Mouse (Mus musculus): ENCODE data around the gene Kcnk4. TPM values are rescaled to one million over a fixed set of nuclear protein-coding genes. Genes with fewer than 3 reads are reported as not detected.
A peak's percentile ranks its signal among the peaks of the same experiment; 100 is the strongest.

Gene Kcnk4
- polyA plus RNA-seq, 1 experiment from 2014 or later, result 0.35 TPM

GRCm38 (mm10) chr19:6936299-6936698 lies 2.0 kb upstream of the Kcnk4 start:
- H3K27me3 ChIP-seq (ENCODE audit: control insufficient read depth, insufficient read depth, low read length), result peaks cover 39% of the 10 kb centered on the region

GRCm38 (mm10) chr19:6933436-6934194 lies 700 bp downstream of the Kcnk4 start:
- WGBS, result 5% methylated on average over 58 of the region's 58 CpGs
- peak overlapping the region; percentile 30; the same call in 1 of the 2 replicates for H3K9ac ChIP-seq (replicated peaks; ENCODE audit: low read depth, low read length)
- H3K27me3 ChIP-seq (ENCODE audit: control insufficient read depth, insufficient read depth, low read length), result peaks cover 39% of the 10 kb centered on the region
- no peak overlapping the region for H3K27ac ChIP-seq (ENCODE audit: low read length)
- H3K4me1 ChIP-seq (ENCODE audit: control insufficient read depth, insufficient read depth, low read length), result peaks cover 10% of the 10 kb centered on the region; the same call in 1 of the 2 replicates
- H3K4me3 ChIP-seq (ENCODE audit: low read depth, low read length), result peak overlapping the region; percentile 42
- ATAC-seq (ENCODE audit: insufficient number of reproducible peaks, insufficient read depth, low FRiP score, low read depth), result no peak
- peak overlapping the region; percentile 83 for H3K4me2 ChIP-seq (replicated peaks; ENCODE audit: low read depth, low read length)
- H3K36me3 ChIP-seq (ENCODE audit: control insufficient read depth, insufficient read depth, low read length), result no peaks in the 10 kb centered on the region
- no peaks in the 10 kb centered on the region for H3K9me3 ChIP-seq (ENCODE audit: control insufficient read depth, low read depth, low read length)

More at GRCm38 (mm10) chr19:6936299-6936698, 2.0 kb upstream of the Kcnk4 start:
- no peak overlapping the region for H3K4me2 ChIP-seq (replicated peaks; ENCODE audit: low read depth, low read length)
- H3K36me3 ChIP-seq (ENCODE audit: control insufficient read depth, insufficient read depth, low read length), result no peaks in the 10 kb centered on the region
- no peak for ATAC-seq (ENCODE audit: insufficient number of reproducible peaks, insufficient read depth, low FRiP score, low read depth)
- no peak overlapping the region for H3K27ac ChIP-seq (ENCODE audit: low read length)
- 25% methylated on average over 3 of the region's 3 CpGs for whole genome bisulfite sequencing
- no peak overlapping the region for H3K4me3 ChIP-seq (ENCODE audit: low read depth, low read length)
- H3K9ac ChIP-seq (replicated peaks; ENCODE audit: low read depth, low read length), result no peak overlapping the region
- no peaks in the 10 kb centered on the region for H3K9me3 ChIP-seq (ENCODE audit: control insufficient read depth, low read depth, low read length)
- peaks cover 18% of the 10 kb centered on the region; the same call in 1 of the 2 replicates for H3K4me1 ChIP-seq (ENCODE audit: control insufficient read depth, insufficient read depth, low read length)

- no peak overlapping the region for H3K4me3 ChIP-seq (ENCODE audit: low read depth, low read length)
- H3K9me3 ChIP-seq (ENCODE audit: control insufficient read depth, low read depth, low read length), result no peaks in the 10 kb centered on the region
- no peak for ATAC-seq (ENCODE audit: insufficient number of reproducible peaks, insufficient read depth, low FRiP score, low read depth)
- H3K36me3 ChIP-seq (ENCODE audit: control insufficient read depth, insufficient read depth, low read length), result no peaks in the 10 kb centered on the region
- H3K27ac ChIP-seq (ENCODE audit: low read length), result no peak overlapping the region
- 0 out of 2 replicates have a peak overlapping the region, but pooled peaks have one; percentile 83 for H3K4me2 ChIP-seq (replicated peaks; ENCODE audit: low read depth, low read length)
- H3K27me3 ChIP-seq (ENCODE audit: control insufficient read depth, insufficient read depth, low read length), result peaks cover 39% of the 10 kb centered on the region
- H3K4me1 ChIP-seq (ENCODE audit: control insufficient read depth, insufficient read depth, low read length), result peaks cover 10% of the 10 kb centered on the region; the same call in 1 of the 2 replicates
- no peak overlapping the region for H3K9ac ChIP-seq (replicated peaks; ENCODE audit: low read depth, low read length)
- WGBS, result 30% methylated on average over 4 of the region's 4 CpGs
These were observed 1.2 kb downstream of the Kcnk4 start for GRCm38 (mm10) chr19:6933102-6933435.

GRCm38 (mm10) chr19:6932018-6932417 lies 2.3 kb downstream of the Kcnk4 start:
- Histone ChIP-seq H3K36me3 (ENCODE audit: control insufficient read depth, insufficient read depth, low read length) (no peaks in the 10 kb centered on the region), H3K9me3 (ENCODE audit: control insufficient read depth, low read depth, low read length) (no peaks in the 10 kb centered on the region), H3K9ac (replicated peaks; ENCODE audit: low read depth, low read length) (no peak overlapping the region), H3K27ac (ENCODE audit: low read length) (no peak overlapping the region), H3K27me3 (ENCODE audit: control insufficient read depth, insufficient read depth, low read length) (peaks cover 44% of the 10 kb centered on the region), H3K4me3 (ENCODE audit: low read depth, low read length) (no peak overlapping the region), H3K4me1 (ENCODE audit: control insufficient read depth, insufficient read depth, low read length) (peaks cover 10% of the 10 kb centered on the region; the same call in 1 of the 2 replicates), H3K4me2 (replicated peaks; ENCODE audit: low read depth, low read length) (no peak overlapping the region)
- WGBS, result 44% methylated on average over 1 of the region's 1 CpGs
- no peak for ATAC-seq (ENCODE audit: insufficient number of reproducible peaks, insufficient read depth, low FRiP score, low read depth)

GRCm38 (mm10) chr19:6931002-6931401 lies 3.3 kb downstream of the Kcnk4 start:
- no peak for ATAC-seq (ENCODE audit: insufficient number of reproducible peaks, insufficient read depth, low FRiP score, low read depth)
- no peak overlapping the region for H3K4me3 ChIP-seq (ENCODE audit: low read depth, low read length)
- peaks cover 10% of the 10 kb centered on the region for H3K4me1 ChIP-seq (ENCODE audit: control insufficient read depth, insufficient read depth, low read length)
- WGBS, result 6% methylated on average over 2 of the region's 2 CpGs
- no peaks in the 10 kb centered on the region for H3K9me3 ChIP-seq (ENCODE audit: control insufficient read depth, low read depth, low read length)
- H3K36me3 ChIP-seq (ENCODE audit: control insufficient read depth, insufficient read depth, low read length), result no peaks in the 10 kb centered on the region
- no peak overlapping the region for H3K9ac ChIP-seq (replicated peaks; ENCODE audit: low read depth, low read length)
- peaks cover 51% of the 10 kb centered on the region for H3K27me3 ChIP-seq (ENCODE audit: control insufficient read depth, insufficient read depth, low read length)
- H3K4me2 ChIP-seq (replicated peaks; ENCODE audit: low read depth, low read length), result no peak overlapping the region
- no peak overlapping the region for H3K27ac ChIP-seq (ENCODE audit: low read length)

GRCm38 (mm10) chr19:6928080-6928479 lies 6.2 kb downstream of the Kcnk4 start:
- Histone ChIP-seq H3K4me3 (ENCODE audit: low read depth, low read length) (0 out of 2 replicates have a peak overlapping the region, but pooled peaks have one; percentile 3), H3K27me3 (ENCODE audit: control insufficient read depth, insufficient read depth, low read length) (peaks cover 44% of the 10 kb centered on the region), H3K4me1 (ENCODE audit: control insufficient read depth, insufficient read depth, low read length) (peaks cover 4% of the 10 kb centered on the region), H3K9me3 (ENCODE audit: control insufficient read depth, low read depth, low read length) (no peaks in the 10 kb centered on the region), H3K4me2 (replicated peaks; ENCODE audit: low read depth, low read length) (no peak overlapping the region), H3K9ac (replicated peaks; ENCODE audit: low read depth, low read length) (no peak overlapping the region), H3K27ac (ENCODE audit: low read length) (no peak overlapping the region), H3K36me3 (ENCODE audit: control insufficient read depth, insufficient read depth, low read length) (no peaks in the 10 kb centered on the region)
- 17% methylated on average over 9 of the region's 9 CpGs for WGBS
- ATAC-seq (ENCODE audit: insufficient number of reproducible peaks, insufficient read depth, low FRiP score, low read depth), result no peak

GRCm38 (mm10) chr19:6926559-6927255 lies 7.6 kb downstream of the Kcnk4 start:
- H3K36me3 ChIP-seq (ENCODE audit: control insufficient read depth, insufficient read depth, low read length), result no peaks in the 10 kb centered on the region
- peak overlapping the region; percentile 44; the same call in 1 of the 2 replicates for H3K27ac ChIP-seq (ENCODE audit: low read length)
- no peak overlapping the region for H3K9ac ChIP-seq (replicated peaks; ENCODE audit: low read depth, low read length)
- peaks cover 4% of the 10 kb centered on the region for H3K4me1 ChIP-seq (ENCODE audit: control insufficient read depth, insufficient read depth, low read length)
- peaks cover 32% of the 10 kb centered on the region for H3K27me3 ChIP-seq (ENCODE audit: control insufficient read depth, insufficient read depth, low read length)
- ATAC-seq (ENCODE audit: insufficient number of reproducible peaks, insufficient read depth, low FRiP score, low read depth), result no peak
- peak overlapping the region; percentile 12 for H3K4me3 ChIP-seq (ENCODE audit: low read depth, low read length)
- no peaks in the 10 kb centered on the region for H3K9me3 ChIP-seq (ENCODE audit: control insufficient read depth, low read depth, low read length)
- WGBS, result 20% methylated on average over 26 of the region's 26 CpGs
- peak overlapping the region; percentile 30 for H3K4me2 ChIP-seq (replicated peaks; ENCODE audit: low read depth, low read length)

GRCm38 (mm10) chr19:6925611-6926329 lies 8.5 kb downstream of the Kcnk4 start:
- ATAC-seq (ENCODE audit: insufficient number of reproducible peaks, insufficient read depth, low FRiP score, low read depth), result no peak
- no peak overlapping the region for H3K9ac ChIP-seq (replicated peaks; ENCODE audit: low read depth, low read length)
- H3K27ac ChIP-seq (ENCODE audit: low read length), result peak overlapping the region; percentile 44; the same call in 1 of the 2 replicates

More at GRCm38 (mm10) chr19:6925611-6926329, 8.5 kb downstream of the Kcnk4 start:
- peaks cover 5% of the 10 kb centered on the region for H3K4me1 ChIP-seq (ENCODE audit: control insufficient read depth, insufficient read depth, low read length)
- peaks cover 28% of the 10 kb centered on the region for H3K27me3 ChIP-seq (ENCODE audit: control insufficient read depth, insufficient read depth, low read length)
- H3K4me2 ChIP-seq (replicated peaks; ENCODE audit: low read depth, low read length), result peak overlapping the region; percentile 31
- H3K9me3 ChIP-seq (ENCODE audit: control insufficient read depth, low read depth, low read length), result no peaks in the 10 kb centered on the region
- H3K36me3 ChIP-seq (ENCODE audit: control insufficient read depth, insufficient read depth, low read length), result no peaks in the 10 kb centered on the region
- WGBS, result 13% methylated on average over 40 of the region's 40 CpGs
- no peak overlapping the region for H3K4me3 ChIP-seq (ENCODE audit: low read depth, low read length)

All from stomach, embryonic 14.5 days (tissue).